Mouse (Mus musculus) neutrophil, adult 59 days (primary cell): ENCODE results near the gene Mageh1. TPM values are rescaled to one million over a fixed set of nuclear protein-coding genes. Genes with fewer than 3 reads are reported as not detected.

ENCODE experiments used
- total RNA-seq, 2 experiments: library from RNA; stranded (reverse); gene quantifications; 1 replicate in 1 of 2; 2 replicates in 1 of 2; pipeline ENCODE4 v1.2.4; 2023

The Mageh1 gene
- total RNA-seq, result under 1 TPM in 1 of 2 experiments, not detected in 1; 0.24 TPM

DNA sequence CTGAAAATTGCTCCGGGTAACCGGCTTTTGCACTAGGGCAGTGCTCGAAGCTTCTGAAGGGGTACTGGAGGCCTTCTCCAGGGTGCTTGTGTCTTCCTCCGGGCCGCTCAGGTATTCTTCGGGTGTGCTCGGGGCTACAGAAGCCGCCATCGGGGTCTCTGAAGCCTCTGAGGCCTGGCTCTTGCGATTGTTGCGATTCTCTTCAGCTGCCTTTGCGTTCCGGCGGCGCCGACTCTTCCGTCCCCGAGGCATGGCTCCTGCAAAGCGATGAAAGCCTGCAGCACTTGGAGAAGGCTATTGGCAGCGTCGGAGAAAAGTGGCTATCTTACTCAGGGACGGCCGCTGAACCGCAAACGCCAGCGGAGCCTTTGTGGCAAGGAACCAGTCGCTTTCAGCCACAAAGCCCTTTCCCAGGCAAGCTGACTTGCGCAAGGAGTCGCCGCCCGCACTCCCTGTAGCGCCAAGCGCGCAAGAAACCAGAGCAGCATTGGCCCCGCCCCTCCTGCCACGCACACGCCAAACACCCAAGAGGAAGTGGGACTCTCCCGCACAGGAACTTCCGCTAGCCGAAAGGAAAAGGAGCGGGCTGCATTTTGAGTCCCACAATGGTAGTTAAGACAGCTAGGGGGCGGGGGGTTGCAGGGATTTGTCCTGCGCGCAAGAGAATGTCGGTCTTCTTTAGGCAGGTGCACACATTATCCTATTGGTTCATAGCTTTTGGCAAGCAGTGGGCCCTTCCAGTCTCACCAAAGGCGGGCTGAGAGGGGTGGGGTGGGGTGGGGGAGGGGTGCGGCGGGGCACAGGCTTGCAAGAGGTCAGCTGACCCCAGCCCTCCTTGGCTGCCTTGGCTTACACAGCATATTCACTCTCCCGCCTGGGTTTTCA is at the start of gene Mageh1:
Mageh1 (minus strand) TSS at position 489 of the 885 bp plus-strand sequence.

DNA sequence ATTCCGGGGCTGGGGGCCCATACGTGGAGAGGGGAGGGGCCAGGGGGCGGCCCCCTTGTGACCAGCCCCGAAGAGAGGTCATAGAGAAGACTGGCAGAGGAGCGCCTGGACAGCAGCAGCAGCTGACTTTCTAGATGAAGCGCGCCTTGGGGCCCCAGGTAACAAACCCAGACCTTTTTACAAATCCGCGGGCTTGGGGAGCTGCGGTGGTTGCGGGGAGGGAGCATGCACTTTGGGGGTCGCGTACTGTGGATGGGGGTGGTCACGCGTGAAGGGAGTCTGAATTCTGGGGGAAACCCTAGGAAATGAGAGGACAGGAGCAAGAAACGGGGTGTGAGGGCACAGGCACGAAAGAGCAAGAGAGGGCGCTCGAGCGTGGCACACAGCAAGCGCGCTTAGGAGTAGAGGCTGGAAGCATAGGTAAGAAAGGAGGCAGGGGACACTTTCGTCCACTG is 31.0 kb downstream of the Mageh1 start, which contains the start of gene Usp51:
Usp51 (plus strand) TSS at position 83 of the 455 bp plus-strand sequence.

Other genes with a start within 250 kb of the Mageh1 start
- under 1 TPM; 0.16 to 0.18 TPM for gene Usp51, start 31.1 kb downstream of the Mageh1 start, total RNA-seq
- gene Foxr2, start 81.2 kb upstream of the Mageh1 start, total RNA-seq, result not detected
- 1 to 10 TPM in 1 of 2 experiments, under 1 TPM in 1; 0.62 to 2.4 TPM for gene Rragb, start 102.4 kb upstream of the Mageh1 start, total RNA-seq
- 1 to 10 TPM; 3.6 to 4.8 TPM for gene Klf8, start 199.9 kb upstream of the Mageh1 start, total RNA-seq